Mouse (Mus musculus): ENCODE measurements at regions not wholly inside any gene's neighbourhood (a gene's known extent, or its start where the extent isn't known, plus 50 kb on each side); places are given as distances from the start of the nearest gene placed in this dataset.
"Not testable (repeated sequence)": the region's sequence is repeated elsewhere in the genome, so short reads cannot be mapped to it uniquely, and the experiment has no call there.

DNA sequence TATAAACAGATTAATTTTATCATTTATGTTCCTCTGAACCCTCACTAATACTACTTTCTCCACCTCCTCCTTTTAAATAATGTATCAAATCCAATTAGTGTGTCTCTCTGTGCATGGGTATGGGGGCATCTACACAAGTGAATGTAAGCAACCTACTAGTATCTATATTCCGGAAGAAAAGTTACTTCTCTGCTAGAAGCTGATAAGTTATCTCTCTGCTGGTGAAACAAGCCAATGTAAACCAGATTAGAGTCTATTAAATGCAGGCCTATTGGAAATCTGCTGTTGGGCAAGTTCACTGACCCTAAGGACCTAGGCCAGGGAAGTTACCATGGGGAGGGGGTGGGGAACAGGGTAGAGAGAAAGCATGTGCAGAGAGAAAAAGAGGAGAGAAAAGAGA, 59.1 kb upstream of the Chd2 start:
- no peaks in the 10 kb centered on the region for H3K36me3 ChIP-seq (replicated peaks in 1 of 2; ENCODE audit: control insufficient read depth in 1 of 2, insufficient read depth in 1 of 2, low read length in 1 of 2)
- no peak overlapping the region for H3K9ac ChIP-seq (ENCODE audit: insufficient read depth, low read depth)
- dilution Hi-C loops (cut with MboI; ENCODE audit: extremely low pct_ligation_motif_present, extremely low pct_unique_long_range_greater_than_20kb, low sequenced_read_pairs) = no loop called here
- no peaks in the 10 kb centered on the region for H3K27me3 ChIP-seq (replicated peaks)
- H3K4me2 ChIP-seq (ENCODE audit: insufficient read depth, low read depth, poor library complexity, severe bottlenecking) = no peak overlapping the region
- H3K27ac ChIP-seq (ENCODE audit: insufficient read depth, low read depth) = no peak overlapping the region
- H3K79me2 ChIP-seq (replicated peaks; ENCODE audit: control insufficient read depth, extremely low read depth, insufficient read depth, poor library complexity, severe bottlenecking) = no peaks in the 10 kb centered on the region
- H3K4me1 ChIP-seq (ENCODE audit: control insufficient read depth in 1 of 2, insufficient read depth in 2 of 2) = peaks cover 22 to 66% of the 10 kb centered on the region in 2 experiments
- in situ Hi-C loops (cut with MboI; ENCODE audit: low pct_ligation_motif_present, low pct_unique_long_range_greater_than_20kb, low sequenced_read_pairs) = no loop called here
- no peak overlapping the region for H3K4me3 ChIP-seq (replicated peaks in 1 of 3; ENCODE audit: low read depth in 2 of 3, low read length in 2 of 3, poor library complexity in 1 of 3)
- no peaks in the 10 kb centered on the region for H3K9me3 ChIP-seq (replicated peaks; ENCODE audit: low read length)
- DNase-seq (ENCODE audit: extremely low read depth) = no peak
- TF ChIP-seq UBTF (IDR thresholded peaks at IDR 0.05; ENCODE audit: low read depth, low read length) (no peak), POLR2A (IDR thresholded peaks at IDR 0.05; ENCODE audit: low read depth, low read length) (no peak)

DNA sequence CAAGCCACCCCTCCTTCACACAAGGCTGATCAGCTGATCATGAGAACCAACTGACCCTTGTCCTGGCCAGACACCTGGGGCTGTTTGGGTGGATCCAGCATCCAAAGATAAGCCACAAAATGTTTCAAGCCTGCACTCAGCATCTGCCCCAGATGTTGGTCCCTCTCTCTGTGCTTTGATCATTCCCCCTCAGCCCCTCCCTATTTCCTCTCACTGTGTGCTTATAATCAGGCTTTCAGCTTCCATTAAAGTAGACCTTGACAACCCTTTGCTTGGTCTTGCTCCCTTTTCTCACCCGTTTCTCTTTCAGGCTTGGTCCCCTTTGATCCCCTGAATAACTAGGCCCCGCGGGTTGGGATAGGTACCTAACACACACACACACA, 58.4 kb upstream of the Chd2 start:
- H3K9me3 ChIP-seq (replicated peaks; ENCODE audit: low read length); H3K27ac ChIP-seq (ENCODE audit: insufficient read depth, low read depth); H3K27me3 ChIP-seq (replicated peaks); H3K4me3 ChIP-seq (replicated peaks in 1 of 3; ENCODE audit: low read depth in 2 of 3, low read length in 2 of 3, poor library complexity in 1 of 3); H3K36me3 ChIP-seq (replicated peaks in 1 of 2; ENCODE audit: control insufficient read depth in 1 of 2, insufficient read depth in 1 of 2, low read length in 1 of 2); dilution Hi-C loops (cut with MboI; ENCODE audit: extremely low pct_ligation_motif_present, extremely low pct_unique_long_range_greater_than_20kb, low sequenced_read_pairs); H3K9ac ChIP-seq (ENCODE audit: insufficient read depth, low read depth); DNase-seq (ENCODE audit: extremely low read depth); H3K79me2 ChIP-seq (replicated peaks; ENCODE audit: control insufficient read depth, extremely low read depth, insufficient read depth, poor library complexity, severe bottlenecking); H3K4me2 ChIP-seq (ENCODE audit: insufficient read depth, low read depth, poor library complexity, severe bottlenecking); in situ Hi-C loops (cut with MboI; ENCODE audit: low pct_ligation_motif_present, low pct_unique_long_range_greater_than_20kb, low sequenced_read_pairs): not testable (repeated sequence)
- H3K4me1 ChIP-seq (ENCODE audit: control insufficient read depth in 1 of 2, insufficient read depth in 2 of 2) = peaks cover 22 to 62% of the 10 kb centered on the region in 2 experiments

DNA sequence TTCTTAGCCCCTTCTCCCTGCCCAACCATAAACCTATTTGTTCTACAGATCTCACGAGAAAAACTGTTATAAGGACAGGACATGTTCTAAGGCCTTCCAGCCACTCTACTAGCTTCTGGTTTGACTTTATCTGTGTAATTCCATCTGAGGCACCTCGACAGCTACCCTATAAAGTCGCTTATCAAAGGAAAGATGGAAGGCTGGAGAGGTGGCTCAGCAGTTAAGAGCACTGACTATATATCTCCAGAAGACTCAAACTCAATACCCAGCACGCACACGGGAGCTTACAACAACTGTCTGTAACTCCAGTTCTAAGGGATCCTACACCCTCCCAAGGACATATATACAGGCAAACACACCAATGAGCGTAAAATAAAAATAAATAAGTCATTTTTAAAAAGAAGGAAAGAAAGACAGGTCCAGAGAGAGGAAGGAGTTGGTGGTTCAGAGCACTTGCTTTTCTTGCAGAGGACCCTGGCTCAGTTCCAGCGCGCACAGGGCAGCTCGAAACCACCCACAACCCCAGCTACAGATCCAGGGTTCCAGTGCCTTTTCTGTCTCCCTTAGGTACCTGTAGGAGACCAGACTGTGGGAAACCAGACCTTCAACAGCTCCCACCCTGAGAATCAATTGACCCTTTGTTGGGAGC, 57.8 kb upstream of the Chd2 start:
- Histone ChIP-seq H3K9ac (ENCODE audit: insufficient read depth, low read depth) (no peak overlapping the region), H3K4me3 (replicated peaks in 1 of 3; ENCODE audit: low read depth in 2 of 3, low read length in 2 of 3, poor library complexity in 1 of 3) (no peak overlapping the region), H3K9me3 (replicated peaks; ENCODE audit: low read length) (no peaks in the 10 kb centered on the region), H3K79me2 (replicated peaks; ENCODE audit: control insufficient read depth, extremely low read depth, insufficient read depth, poor library complexity, severe bottlenecking) (no peaks in the 10 kb centered on the region), H3K27me3 (replicated peaks) (no peaks in the 10 kb centered on the region), H3K36me3 (replicated peaks in 1 of 2; ENCODE audit: control insufficient read depth in 1 of 2, insufficient read depth in 1 of 2, low read length in 1 of 2) (no peaks in the 10 kb centered on the region), H3K4me2 (ENCODE audit: insufficient read depth, low read depth, poor library complexity, severe bottlenecking) (no peak overlapping the region), H3K4me1 (ENCODE audit: control insufficient read depth in 1 of 2, insufficient read depth in 2 of 2) (peaks cover 22 to 62% of the 10 kb centered on the region in 2 experiments), H3K27ac (ENCODE audit: insufficient read depth, low read depth) (no peak overlapping the region)
- DNase-seq (ENCODE audit: extremely low read depth) = no peak
- in situ Hi-C loops (cut with MboI; ENCODE audit: low pct_ligation_motif_present, low pct_unique_long_range_greater_than_20kb, low sequenced_read_pairs) = no loop called here
- TF ChIP-seq ZMIZ1 (IDR thresholded peaks at IDR 0.05; ENCODE audit: low read depth, low read length) (no peak), ETS1 (conservative IDR thresholded peaks at IDR 0.05; ENCODE audit: low read depth, low read length) (no peak), CTCF (conservative IDR thresholded peaks at IDR 0.05 in 1 of 2, IDR thresholded peaks at IDR 0.05 in 1 of 2; ENCODE audit: low read depth in 2 of 2, low read length in 2 of 2) (no peak), NRF1 (IDR thresholded peaks at IDR 0.05; ENCODE audit: low read depth, low read length) (no peak), ZC3H11A (IDR thresholded peaks at IDR 0.05; ENCODE audit: low read depth, low read length) (no peak), UBTF (IDR thresholded peaks at IDR 0.05; ENCODE audit: low read depth, low read length) (no peak), IRF4 (IDR thresholded peaks at IDR 0.05; ENCODE audit: low read depth, low read length) (no peak), TCF12 (IDR thresholded peaks at IDR 0.05; ENCODE audit: low read depth, low read length) (no peak), USF1 (IDR thresholded peaks at IDR 0.05; ENCODE audit: low read depth, low read length) (no peak), JUN (IDR thresholded peaks at IDR 0.05; ENCODE audit: insufficient read depth, low read depth, low read length) (no peak), RCOR1 (conservative IDR thresholded peaks at IDR 0.05; ENCODE audit: low read depth, low read length) (no peak), POLR2A (IDR thresholded peaks at IDR 0.05; ENCODE audit: low read depth, low read length) (no peak), MEF2A (IDR thresholded peaks at IDR 0.05; ENCODE audit: borderline replicate concordance, low read depth, low read length) (no peak), MAFK (IDR thresholded peaks at IDR 0.05; ENCODE audit: insufficient replicate concordance, low read length) (no peak), GABPA (IDR thresholded peaks at IDR 0.05; ENCODE audit: insufficient replicate concordance, low read depth, low read length) (no peak)
- dilution Hi-C loops (cut with MboI; ENCODE audit: extremely low pct_ligation_motif_present, extremely low pct_unique_long_range_greater_than_20kb, low sequenced_read_pairs) = no loop called here

All from CH12.LX (cell line).